Mouse (Mus musculus) liver, adult 2 months (tissue): Measurements from ENCODE around the gene Gm11361. TPM values are rescaled to one million over a fixed set of nuclear protein-coding genes. Genes with fewer than 3 reads are reported as not detected.

Source experiments
- DNase-seq: peaks from one replicate; pipeline ENCODE4 v3.0.0-alpha.2; 2011; ENCODE audit warnings: low read depth, low spot score; ENCODE audit errors: extremely low read depth
- H3K27ac ChIP-seq: fragments of 200-500 bp; replicated peaks from 2 replicates; pipeline ENCODE4 v1.5.1; 2012; ENCODE audit warnings: low read depth, mild to moderate bottlenecking, control low read depth, inconsistent platforms, low read length; ENCODE audit not compliant: insufficient read depth
- H3K27me3 ChIP-seq: fragments of 200-500 bp; 2 replicates; pipeline ENCODE4 v1.6.1; 2012; ENCODE audit warnings: mild to moderate bottlenecking, moderate library complexity, low read length, inconsistent platforms; ENCODE audit not compliant: control insufficient read depth, insufficient read depth
- H3K36me3 ChIP-seq: fragments of 200-500 bp; 2 replicates; pipeline ENCODE4 v1.6.1; 2012; ENCODE audit warnings: low read length, inconsistent platforms; ENCODE audit not compliant: control insufficient read depth, insufficient read depth
- H3K4me1 ChIP-seq: fragments of 200-500 bp; 2 replicates; pipeline ENCODE4 v1.6.1; 2011; ENCODE audit warnings: low read length; ENCODE audit not compliant: control insufficient read depth, insufficient read depth
- H3K4me3 ChIP-seq: fragments of 200-500 bp; 2 replicates; pipeline ENCODE4 v1.5.1; 2011; ENCODE audit warnings: low read depth, mild to moderate bottlenecking, control low read depth, low read length, moderate library complexity; ENCODE audit not compliant: insufficient read depth
- H3K79me2 ChIP-seq: fragments of 200-500 bp; 2 replicates; pipeline ENCODE4 v1.6.1; 2012; ENCODE audit warnings: inconsistent platforms, mild to moderate bottlenecking, low read length, moderate library complexity; ENCODE audit not compliant: control insufficient read depth, insufficient read depth
- H3K9ac ChIP-seq: fragments of 200-500 bp; 2 replicates; pipeline ENCODE4 v1.6.1; 2012; ENCODE audit warnings: low read depth, mild to moderate bottlenecking, control low read depth, inconsistent platforms, low read length
- CTCF ChIP-seq: fragments of 200-500 bp; IDR thresholded peaks from 2 replicates; pipeline ENCODE4 v1.5.1; 2011; ENCODE audit warnings: low read depth, low read length, control low read depth
- POLR2A ChIP-seq: fragments of 200-500 bp; IDR thresholded peaks from 2 replicates; pipeline ENCODE4 v1.6.1; 2011; ENCODE audit warnings: low read length, control low read depth; ENCODE audit not compliant: insufficient read depth; ENCODE audit errors: extremely low read depth
- WGBS: fragments of 180-500 bp; shearing (Covaris S2); methylation state at CpG from one replicate; pipeline ENCODE4 v1.1.7; 2018; 5-methylcytosine and 5-hydroxymethylcytosine counted together
- polyA plus RNA-seq: library from polyadenylated mRNA; depleted of rRNA; stranded (reverse); fragments of >200 nt; gene quantifications from 2 replicates; pipeline ENCODE4 v1.2.3, GENCODE M21; 2012; rRNA removed
- total RNA-seq: library from RNA; depleted of rRNA; stranded (reverse); fragments of >200 nt; gene quantifications from 2 replicates; pipeline ENCODE4 v1.2.3, GENCODE M21; 2014; rRNA removed

Gene Gm11361
- total RNA-seq = 3.2 and 4.4 TPM in 2 replicates
- 0.18 and 0.68 TPM in 2 replicates for polyA plus RNA-seq

- TF ChIP-seq CTCF (no peak), POLR2A (no peak)
- Histone ChIP-seq H3K9ac (no peak within 1 kb of the TSS), H3K27me3 (no peaks in the 10 kb centered on the region), H3K79me2 (no peaks in the 10 kb centered on the region), H3K27ac (no peak within 1 kb of the TSS), H3K4me1 (no peaks in the 10 kb centered on the region), H3K36me3 (no peaks in the 10 kb centered on the region), H3K4me3 (no peak within 1 kb of the TSS)
- no peak for DNase-seq
- 98% methylated on average over 3 of the region's 3 CpGs for whole genome bisulfite sequencing
Observed at GRCm38 (mm10) chr13:28257228-28257627, at the start of gene Gm11361. Gene Gm11361, plus strand, starts transcription at chr13:28257528.

GRCm38 (mm10) chr13:28264399-28264798 lies 7.1 kb downstream of the Gm11361 start:
- Histone ChIP-seq H3K4me1 (no peaks in the 10 kb centered on the region), H3K9ac (no peak overlapping the region), H3K36me3 (no peaks in the 10 kb centered on the region), H3K27ac (no peak overlapping the region), H3K27me3 (no peaks in the 10 kb centered on the region), H3K4me3 (no peak overlapping the region), H3K79me2 (no peaks in the 10 kb centered on the region)
- 37% methylated on average over 1 of the region's 1 CpGs for WGBS
- peak; percentile 14 for DNase-seq
- no peak for TF ChIP-seq POLR2A
- TF ChIP-seq CTCF = no peak

DNA sequence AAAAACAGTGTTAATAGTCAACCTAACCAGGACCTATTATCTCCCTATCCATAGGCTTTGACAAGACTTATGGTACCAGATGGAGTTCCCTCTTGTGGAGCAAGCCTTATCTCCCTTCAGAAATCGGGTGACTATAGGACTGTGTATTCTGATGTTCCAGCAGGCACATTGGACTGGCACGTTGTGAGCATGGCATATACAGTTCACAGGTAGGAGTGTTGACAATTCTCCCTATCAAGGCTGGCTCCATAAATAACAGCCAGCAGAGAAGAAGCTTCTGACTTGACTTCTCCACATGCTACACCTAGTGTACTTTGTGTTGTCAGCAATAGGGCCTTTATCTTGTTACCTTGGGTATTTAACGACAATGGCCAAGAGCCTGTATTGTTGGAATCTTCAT lies 30.0 kb downstream of the Gm11361 start:
- 92% methylated on average over 3 of the region's 3 CpGs for WGBS
- no peak for TF ChIP-seq CTCF
- Histone ChIP-seq H3K4me1 (no peaks in the 10 kb centered on the region), H3K27me3 (no peaks in the 10 kb centered on the region), H3K79me2 (no peaks in the 10 kb centered on the region), H3K4me3 (no peak overlapping the region), H3K9ac (no peak overlapping the region), H3K27ac (no peak overlapping the region), H3K36me3 (no peaks in the 10 kb centered on the region)
- DNase-seq = no peak

- Histone ChIP-seq H3K36me3 (no peaks in the 10 kb centered on the region), H3K9ac (no peak overlapping the region), H3K4me3 (no peak overlapping the region), H3K27me3 (no peaks in the 10 kb centered on the region), H3K79me2 (no peaks in the 10 kb centered on the region), H3K4me1 (peaks cover 12% of the 10 kb centered on the region), H3K27ac (no peak overlapping the region)
- DNase-seq = no peak
- no peak for TF ChIP-seq CTCF
- TF ChIP-seq POLR2A = no peak
- WGBS = 94% methylated on average over 4 of the region's 4 CpGs
Observed at GRCm38 (mm10) chr13:28294272-28294671, 36.9 kb downstream of the Gm11361 start.

- DNase-seq = peak; percentile 64
- H3K36me3 ChIP-seq = no peaks in the 10 kb centered on the region
- H3K4me3 ChIP-seq = no peak overlapping the region
- no peaks in the 10 kb centered on the region for H3K79me2 ChIP-seq
- TF ChIP-seq CTCF (no peak), POLR2A (no peak)
- H3K4me1 ChIP-seq = peaks cover 12% of the 10 kb centered on the region
- no peak overlapping the region for H3K9ac ChIP-seq
- 29% methylated on average over 3 of the region's 3 CpGs for WGBS
- H3K27ac ChIP-seq = no peak overlapping the region
- H3K27me3 ChIP-seq = no peaks in the 10 kb centered on the region
Observed at GRCm38 (mm10) chr13:28294757-28295361, 37.5 kb downstream of the Gm11361 start.

DNA sequence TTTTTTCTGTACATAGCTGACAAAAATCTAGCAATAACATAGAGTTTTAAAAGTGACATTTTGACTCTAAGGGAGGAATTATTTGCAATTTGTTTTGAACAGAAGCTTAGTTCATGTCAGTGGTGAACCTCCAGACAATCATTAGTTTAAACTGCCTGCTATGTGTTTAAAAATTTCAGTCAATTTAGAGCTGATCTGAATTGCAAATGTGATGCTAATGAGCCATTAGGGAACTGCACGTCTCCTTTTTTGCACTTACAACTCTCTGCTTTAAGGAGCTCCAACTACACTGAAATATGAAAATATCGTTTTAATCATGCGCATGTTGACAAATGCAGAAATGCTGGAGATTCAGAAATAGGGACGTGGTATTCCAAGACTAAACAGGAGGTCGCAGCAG lies 38.2 kb downstream of the Gm11361 start:
- 81% methylated on average over 5 of the region's 5 CpGs for WGBS
- no peak overlapping the region for H3K4me3 ChIP-seq
- H3K79me2 ChIP-seq = no peaks in the 10 kb centered on the region
- no peak for TF ChIP-seq CTCF
- TF ChIP-seq POLR2A = no peak
- DNase-seq = no peak
- no peaks in the 10 kb centered on the region for H3K27me3 ChIP-seq
- H3K9ac ChIP-seq = no peak overlapping the region
- peaks cover 12% of the 10 kb centered on the region for H3K4me1 ChIP-seq
- no peak overlapping the region for H3K27ac ChIP-seq
- H3K36me3 ChIP-seq = no peaks in the 10 kb centered on the region
